Mouse (Mus musculus) testis, adult 2 months (tissue): ENCODE results near the gene Rfx7. TPM values are rescaled to one million over a fixed set of nuclear protein-coding genes. Genes with fewer than 3 reads are reported as not detected.
A peak's percentile ranks its signal among the peaks of the same experiment; 100 is the strongest.

Source experiments
- H3K27ac ChIP-seq: fragments of 200-500 bp; 2 replicates; pipeline ENCODE4 v1.5.1; 2012; ENCODE audit warnings: low read depth, low read length; ENCODE audit not compliant: control insufficient read depth, insufficient read depth
- H3K27me3 ChIP-seq: fragments of 200-500 bp; 2 replicates; pipeline ENCODE4 v1.6.1; 2012; ENCODE audit warnings: mild to moderate bottlenecking, low read length, moderate library complexity; ENCODE audit not compliant: control insufficient read depth, insufficient read depth
- H3K36me3 ChIP-seq: fragments of 200-500 bp; 2 replicates; pipeline ENCODE4 v1.6.1; 2012; ENCODE audit warnings: mild to moderate bottlenecking, low read length; ENCODE audit not compliant: control insufficient read depth, insufficient read depth
- H3K4me1 ChIP-seq: fragments of 200-500 bp; 2 replicates; pipeline ENCODE4 v1.6.1; 2012; ENCODE audit warnings: low read length; ENCODE audit not compliant: control insufficient read depth, insufficient read depth
- H3K4me3 ChIP-seq: fragments of 200-500 bp; 2 replicates; pipeline ENCODE4 v1.5.1; 2012; ENCODE audit warnings: low read depth, mild to moderate bottlenecking, low read length, moderate library complexity, mixed read lengths; ENCODE audit not compliant: control insufficient read depth
- CTCF ChIP-seq: fragments of 200-500 bp; IDR thresholded peaks from 2 replicates; pipeline ENCODE4 v1.5.1; 2012; ENCODE audit warnings: low read depth, mild to moderate bottlenecking, inconsistent platforms, low read length, moderate library complexity; ENCODE audit not compliant: control insufficient read depth, insufficient read depth, insufficient replicate concordance
- POLR2A ChIP-seq: fragments of 200-500 bp; IDR thresholded peaks from 2 replicates; pipeline ENCODE4 v1.6.1; 2012; ENCODE audit warnings: low read depth, mild to moderate bottlenecking, inconsistent platforms, low read length, moderate library complexity; ENCODE audit not compliant: control insufficient read depth
- polyA plus RNA-seq: library from polyadenylated mRNA; depleted of rRNA; stranded (reverse); fragments of >200 nt; gene quantifications from 2 replicates; pipeline ENCODE4 v1.2.3, GENCODE M21; 2012; rRNA removed

The Rfx7 gene
- 5.6 and 6.4 TPM in 2 replicates for polyA plus RNA-seq

GRCm38 (mm10) chr9:72531996-72532380 is at the start of gene Rfx7:
Gene Rfx7, plus strand, starts transcription at chr9:72532240.
- TF ChIP-seq POLR2A (peak; percentile 63), CTCF (no peak)
- Histone ChIP-seq H3K27ac (peak within 1 kb of the TSS; percentile 93), H3K36me3 (no peaks in the 10 kb centered on the region), H3K4me3 (peak within 1 kb of the TSS; percentile 97), H3K27me3 (no peaks in the 10 kb centered on the region), H3K4me1 (peaks cover 12% of the 10 kb centered on the region)

DNA sequence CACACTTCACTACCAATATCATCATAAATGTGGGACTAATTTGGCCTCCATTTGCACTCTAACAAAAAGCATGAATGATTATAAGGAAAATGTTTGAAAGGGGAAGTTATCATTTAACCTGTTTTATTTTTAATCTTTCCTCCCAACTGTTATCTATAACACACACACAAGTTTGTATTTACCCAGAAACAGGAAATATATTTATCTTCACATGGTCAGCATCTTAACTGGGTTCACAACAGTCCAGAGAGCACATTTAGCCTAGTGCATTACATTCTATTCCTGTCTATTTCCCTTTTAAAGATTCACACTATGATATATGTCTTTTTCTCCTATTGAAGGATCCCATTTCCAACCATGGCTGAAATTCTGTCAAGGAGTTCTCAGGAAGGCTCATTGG is 43.5 kb upstream of the Rfx7 start:
- Histone ChIP-seq H3K4me3 (no peak overlapping the region), H3K36me3 (peaks cover 4% of the 10 kb centered on the region), H3K4me1 (peaks cover 4% of the 10 kb centered on the region), H3K27me3 (no peaks in the 10 kb centered on the region), H3K27ac (no peak overlapping the region)
- no peak for TF ChIP-seq POLR2A
- TF ChIP-seq CTCF = no peak

DNA sequence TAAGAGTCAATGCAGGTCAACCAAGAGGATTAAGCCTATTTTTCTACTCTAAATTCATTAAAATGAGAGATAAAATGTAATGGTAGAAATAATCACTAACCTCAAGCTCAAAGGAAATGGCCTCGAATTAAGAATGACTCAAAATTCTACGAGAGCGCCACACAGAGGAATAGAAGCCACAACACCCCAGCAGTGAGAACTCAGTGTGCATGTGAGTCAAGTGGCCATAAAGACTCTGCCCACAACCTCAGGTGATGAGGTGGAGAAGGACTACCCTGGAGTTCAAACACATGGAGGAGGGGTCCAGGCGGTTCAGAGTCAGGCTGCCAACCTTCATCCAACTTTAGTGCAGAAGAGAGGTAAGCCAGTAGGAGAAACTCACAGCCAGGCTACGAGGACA is 42.9 kb upstream of the Rfx7 start:
- H3K27me3 ChIP-seq = no peaks in the 10 kb centered on the region
- TF ChIP-seq POLR2A (no peak), CTCF (no peak)
- H3K4me3 ChIP-seq = no peak overlapping the region
- H3K4me1 ChIP-seq = peaks cover 4% of the 10 kb centered on the region
- peaks cover 4% of the 10 kb centered on the region for H3K36me3 ChIP-seq
- H3K27ac ChIP-seq = no peak overlapping the region

GRCm38 (mm10) chr9:72491559-72492193 is 40.4 kb upstream of the Rfx7 start:
- Histone ChIP-seq H3K4me1 (peaks cover 4% of the 10 kb centered on the region), H3K27me3 (no peaks in the 10 kb centered on the region), H3K4me3 (peak overlapping the region; percentile 99), H3K27ac (peak overlapping the region; percentile 69), H3K36me3 (peaks cover 4% of the 10 kb centered on the region)
- TF ChIP-seq POLR2A = peak; percentile 94
- no peak for TF ChIP-seq CTCF

DNA sequence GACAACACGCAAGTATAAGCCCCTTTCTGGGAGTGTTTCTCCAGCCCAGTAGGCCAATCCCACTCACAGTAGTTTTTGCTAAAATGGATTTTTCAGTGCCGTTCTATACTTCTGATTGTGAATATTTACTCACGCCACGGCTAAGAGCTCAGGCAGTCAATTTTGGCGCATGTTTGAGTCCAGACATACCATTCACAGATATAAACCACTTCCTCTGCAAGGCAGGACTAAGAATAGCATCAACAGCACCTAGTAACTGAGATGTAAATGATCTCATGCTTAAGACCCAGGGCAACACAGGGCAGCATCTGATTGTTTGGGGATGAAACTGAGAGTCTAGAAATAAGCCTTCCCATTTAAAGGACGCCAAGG is 39.9 kb upstream of the Rfx7 start, which contains the start of gene Tex9:
Tex9 (minus strand) TSS at position 19 of the 372 bp plus-strand sequence.
- TF ChIP-seq POLR2A = no peak
- no peak for TF ChIP-seq CTCF
- peak within 1 kb of the TSS; percentile 99 for H3K4me3 ChIP-seq

DNA sequence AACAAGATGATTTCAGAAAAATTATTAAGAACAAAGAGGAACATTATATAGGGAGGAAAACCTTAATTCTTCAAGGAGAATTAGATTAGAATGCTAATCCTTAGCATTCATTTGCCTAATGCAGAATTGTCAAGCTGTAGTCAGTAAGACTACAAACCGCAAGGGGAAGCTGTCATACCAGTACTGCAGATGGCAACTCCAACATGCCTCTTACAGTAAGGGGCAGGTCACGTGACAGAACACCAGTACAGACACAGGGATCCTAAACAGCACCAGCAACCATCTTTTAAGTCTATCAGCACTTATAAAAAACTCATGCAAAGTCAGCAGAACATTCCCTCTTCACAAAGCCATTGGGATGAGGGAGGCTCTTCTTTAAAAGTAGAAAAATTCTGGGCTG is 38.6 kb upstream of the Rfx7 start:
- H3K4me3 ChIP-seq = no peak overlapping the region
- H3K36me3 ChIP-seq = peaks cover 1% of the 10 kb centered on the region; the same call in 1 of the 2 replicates
- H3K27ac ChIP-seq = no peak overlapping the region
- H3K4me1 ChIP-seq = no peaks in the 10 kb centered on the region; the same call in none of the 2 replicates
- TF ChIP-seq POLR2A (no peak), CTCF (no peak)
- H3K27me3 ChIP-seq = no peaks in the 10 kb centered on the region

More for the DNA sequence above, 39.9 kb upstream of the Rfx7 start, which contains the start of gene Tex9:
- Histone ChIP-seq H3K27ac (peak within 1 kb of the TSS; percentile 69), H3K36me3 (peaks cover 1% of the 10 kb centered on the region; the same call in 1 of the 2 replicates), H3K4me1 (no peaks in the 10 kb centered on the region; the same call in none of the 2 replicates), H3K27me3 (no peaks in the 10 kb centered on the region)

DNA sequence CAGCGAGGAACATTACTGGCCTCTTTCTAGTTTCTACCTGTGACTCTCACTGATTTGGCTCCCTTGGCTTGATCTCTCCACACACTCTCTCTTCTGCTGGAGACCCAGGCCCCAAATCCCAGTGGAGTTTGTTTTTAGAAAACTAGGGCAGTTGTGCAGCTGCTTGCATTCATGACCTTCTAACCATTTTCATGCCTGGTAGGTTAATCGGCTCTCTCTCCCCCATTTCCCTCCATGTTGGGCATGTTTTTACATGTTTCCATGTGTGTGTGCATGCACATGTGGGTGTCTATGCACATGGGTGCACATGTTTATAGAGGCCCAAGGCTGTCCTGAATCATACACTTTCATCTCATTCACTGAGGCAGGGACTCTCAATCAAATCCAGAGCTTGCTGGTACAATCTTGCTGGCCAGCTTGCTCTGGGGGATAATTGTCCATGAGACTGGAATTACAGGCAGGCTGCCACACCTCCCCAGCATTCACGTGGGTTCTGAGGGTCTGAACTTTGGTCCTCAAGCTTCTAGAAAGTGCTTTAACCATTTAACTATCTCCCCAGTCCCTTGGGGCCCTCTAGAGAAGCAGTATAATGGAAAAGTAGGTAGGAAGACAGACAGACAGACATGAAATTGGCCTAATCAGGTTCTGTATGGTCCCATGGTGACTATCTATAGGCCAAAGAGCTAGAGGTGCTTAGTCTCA is 37.9 kb upstream of the Rfx7 start:
- no peak overlapping the region for H3K4me3 ChIP-seq
- no peak overlapping the region for H3K27ac ChIP-seq
- H3K4me1 ChIP-seq = no peaks in the 10 kb centered on the region; the same call in none of the 2 replicates
- no peaks in the 10 kb centered on the region for H3K27me3 ChIP-seq
- no peak for TF ChIP-seq POLR2A
- no peak for TF ChIP-seq CTCF
- peaks cover 1% of the 10 kb centered on the region; the same call in 1 of the 2 replicates for H3K36me3 ChIP-seq
